Mouse (Mus musculus) MEL (cell line): ENCODE data around the gene Iqschfp. TPM values are rescaled to one million over a fixed set of nuclear protein-coding genes. Genes with fewer than 3 reads are reported as not detected.

Experiments used
- DNase-seq: peaks from one replicate; pipeline ENCODE4 v3.0.0; 2011; ENCODE audit warnings: low read depth, low spot score
- H3K27ac ChIP-seq: 2 replicates; pipeline ENCODE4 v1.5.1; 2012; ENCODE audit warnings: low read depth, mild to moderate bottlenecking, control low read depth, low read length, moderate library complexity; ENCODE audit not compliant: control insufficient read depth
- H3K27me3 ChIP-seq, 2 experiments: fragments of 150-350 bp in 1 of 2; sonication (generic) in 1 of 2; 2 replicates each; pipeline ENCODE4 v1.6.1; 2012; ENCODE audit warnings: low read length in 2 of 2, mild to moderate bottlenecking in 2 of 2, improper control_type of control experiment in 1 of 2, moderate library complexity in 1 of 2; ENCODE audit not compliant: insufficient read depth in 2 of 2, control insufficient read depth in 1 of 2
- H3K36me3 ChIP-seq, 2 experiments: 2 replicates each; pipeline ENCODE4 v1.6.1; 2012 to 2014; ENCODE audit warnings: low read length in 2 of 2, improper control_type of control experiment in 1 of 2, inconsistent platforms in 1 of 2, mild to moderate bottlenecking in 1 of 2; ENCODE audit not compliant: insufficient read depth in 2 of 2, control insufficient read depth in 1 of 2
- H3K4me1 ChIP-seq, 2 experiments: fragments of 150-350 bp in 1 of 2; sonication (generic) in 1 of 2; 2 replicates each; pipeline ENCODE4 v1.6.1; 2012; ENCODE audit warnings: low read length in 2 of 2, improper control_type of control experiment in 1 of 2, mild to moderate bottlenecking in 1 of 2; ENCODE audit not compliant: insufficient read depth in 2 of 2, control insufficient read depth in 1 of 2
- H3K4me3 ChIP-seq, 2 experiments: fragments of 150-350 bp in 1 of 2; sonication (generic) in 1 of 2; 2 replicates each; pipeline ENCODE4 v1.5.1; 2012; ENCODE audit warnings: low read depth in 2 of 2, low read length in 2 of 2, mild to moderate bottlenecking in 2 of 2, moderate library complexity in 2 of 2, control low read depth in 1 of 2, improper control_type of control experiment in 1 of 2; ENCODE audit not compliant: control insufficient read depth in 1 of 2, insufficient read depth in 1 of 2
- H3K79me2 ChIP-seq: 2 replicates; pipeline ENCODE4 v1.6.1; 2012; ENCODE audit warnings: mild to moderate bottlenecking, low read length, moderate library complexity; ENCODE audit not compliant: control insufficient read depth, poor library complexity, insufficient read depth
- H3K9ac ChIP-seq: 2 replicates; pipeline ENCODE4 v1.6.1; 2012; ENCODE audit warnings: low read depth, mild to moderate bottlenecking, control low read depth, low read length, moderate library complexity; ENCODE audit not compliant: control insufficient read depth, poor library complexity, severe bottlenecking
- H3K9me3 ChIP-seq: fragments of 150-350 bp; sonication (generic); replicated peaks from 2 replicates; pipeline ENCODE4 v1.6.1; 2012; ENCODE audit warnings: mild to moderate bottlenecking, low read length, improper control_type of control experiment, moderate library complexity; ENCODE audit not compliant: insufficient read depth
- CHD1 ChIP-seq: IDR thresholded peaks from 2 replicates; pipeline ENCODE4 v1.6.1; 2012; ENCODE audit warnings: low read depth, mild to moderate bottlenecking, inconsistent platforms, low read length, improper control_type of control experiment
- CHD2 ChIP-seq: IDR thresholded peaks from 2 replicates; pipeline ENCODE4 v1.6.1; 2011; ENCODE audit warnings: low read length, improper control_type of control experiment
- CTCF ChIP-seq, 3 experiments: IDR thresholded peaks in 2 of 3; conservative IDR thresholded peaks in 1 of 3; 2 replicates each; pipeline ENCODE4 v1.5.1; 2011 to 2012; ENCODE audit warnings: low read length in 3 of 3, low read depth in 2 of 3, mild to moderate bottlenecking in 2 of 3, improper control_type of control experiment in 1 of 3, inconsistent platforms in 1 of 3, mixed read lengths in 1 of 3, moderate library complexity in 1 of 3; ENCODE audit not compliant: control insufficient read depth in 1 of 3, insufficient read depth in 1 of 3, poor library complexity in 1 of 3, severe bottlenecking in 1 of 3
- ELF1 ChIP-seq: IDR thresholded peaks from 2 replicates; pipeline ENCODE4 v1.6.1; 2014; ENCODE audit warnings: low read depth, mild to moderate bottlenecking, inconsistent platforms, low read length, improper control_type of control experiment, moderate library complexity
- EP300 ChIP-seq, 2 experiments: IDR thresholded peaks; 2 replicates each; pipeline ENCODE4 v1.6.1; 2011; ENCODE audit warnings: improper control_type of control experiment in 2 of 2, low read length in 2 of 2, low read depth in 1 of 2, mild to moderate bottlenecking in 1 of 2
- ETS1 ChIP-seq: IDR thresholded peaks from 2 replicates; pipeline ENCODE4 v1.6.1; 2012; ENCODE audit warnings: low read depth, mild to moderate bottlenecking, inconsistent platforms, low read length, improper control_type of control experiment, moderate library complexity
- GABPA ChIP-seq: IDR thresholded peaks from 2 replicates; pipeline ENCODE4 v1.6.1; 2012; ENCODE audit warnings: low read depth, mild to moderate bottlenecking, inconsistent platforms, low read length, improper control_type of control experiment, moderate library complexity
- GATA1 ChIP-seq: IDR thresholded peaks from 2 replicates; pipeline ENCODE4 v1.6.1; 2011; ENCODE audit warnings: low read depth, low read length, improper control_type of control experiment
- HCFC1 ChIP-seq: IDR thresholded peaks from 2 replicates; pipeline ENCODE4 v1.6.1; 2012; ENCODE audit warnings: low read depth, mild to moderate bottlenecking, inconsistent platforms, low read length, improper control_type of control experiment, moderate library complexity
- MAFK ChIP-seq: IDR thresholded peaks from 2 replicates; pipeline ENCODE4 v1.6.1; 2011; ENCODE audit warnings: low read depth, mild to moderate bottlenecking, low read length, improper control_type of control experiment, borderline replicate concordance
- MAX ChIP-seq: IDR thresholded peaks from 2 replicates; pipeline ENCODE4 v1.6.1; 2011; ENCODE audit warnings: low read length, improper control_type of control experiment
- MAZ ChIP-seq: IDR thresholded peaks from 2 replicates; pipeline ENCODE4 v1.6.1; 2012; ENCODE audit warnings: low read depth, mild to moderate bottlenecking, inconsistent platforms, low read length, improper control_type of control experiment
- MEF2A ChIP-seq: IDR thresholded peaks from 2 replicates; pipeline ENCODE4 v1.6.1; 2014; ENCODE audit warnings: low read depth, mild to moderate bottlenecking, inconsistent platforms, low read length, improper control_type of control experiment; ENCODE audit not compliant: poor library complexity, insufficient replicate concordance, severe bottlenecking; ENCODE audit errors: extremely low read depth
- MYB ChIP-seq: IDR thresholded peaks from 2 replicates; pipeline ENCODE4 v1.6.1; 2011; ENCODE audit warnings: mild to moderate bottlenecking, low read depth, low read length, improper control_type of control experiment
- MYC ChIP-seq: IDR thresholded peaks from 2 replicates; pipeline ENCODE4 v1.6.1; 2011; ENCODE audit warnings: low read depth, mild to moderate bottlenecking, low read length, improper control_type of control experiment, moderate library complexity
- NRF1 ChIP-seq: IDR thresholded peaks from 2 replicates; pipeline ENCODE4 v1.6.1; 2014; ENCODE audit warnings: low read depth, mild to moderate bottlenecking, inconsistent platforms, low read length, improper control_type of control experiment, moderate library complexity; ENCODE audit not compliant: poor library complexity, insufficient read depth, severe bottlenecking
- POLR2A ChIP-seq, 2 experiments: IDR thresholded peaks; 2 replicates each; pipeline ENCODE4 v1.6.1; 2011 to 2012; ENCODE audit warnings: low read length in 2 of 2, mild to moderate bottlenecking in 2 of 2, control low read depth in 1 of 2, improper control_type of control experiment in 1 of 2, low read depth in 1 of 2, moderate library complexity in 1 of 2; ENCODE audit not compliant: control insufficient read depth in 1 of 2, insufficient read depth in 1 of 2, poor library complexity in 1 of 2
- POLR2AphosphoS2 ChIP-seq: IDR thresholded peaks from 2 replicates; pipeline ENCODE4 v1.6.1; 2011; ENCODE audit warnings: low read length, improper control_type of control experiment
- POLR2AphosphoS5 ChIP-seq: IDR thresholded peaks from 2 replicates; pipeline ENCODE4 v1.6.1; 2012; ENCODE audit warnings: low read depth, borderline replicate concordance, mild to moderate bottlenecking, inconsistent platforms, low read length, moderate library complexity, mixed read lengths
- RAD21 ChIP-seq: IDR thresholded peaks from 2 replicates; pipeline ENCODE4 v1.6.1; 2011; ENCODE audit warnings: mild to moderate bottlenecking, low read depth, low read length, improper control_type of control experiment
- RCOR1 ChIP-seq: IDR thresholded peaks from 2 replicates; pipeline ENCODE4 v1.6.1; 2012; ENCODE audit warnings: low read depth, mild to moderate bottlenecking, inconsistent platforms, low read length, improper control_type of control experiment
- UBTF ChIP-seq: IDR thresholded peaks from 2 replicates; pipeline ENCODE4 v1.6.1; 2012; ENCODE audit warnings: low read depth, mild to moderate bottlenecking, inconsistent platforms, low read length, improper control_type of control experiment, moderate library complexity, borderline replicate concordance; ENCODE audit not compliant: insufficient read depth
- ZC3H11A ChIP-seq: IDR thresholded peaks from 2 replicates; pipeline ENCODE4 v1.6.1; 2012; ENCODE audit warnings: low read depth, mild to moderate bottlenecking, inconsistent platforms, low read length, improper control_type of control experiment
- polyA plus RNA-seq, 2 experiments: library from polyadenylated mRNA; stranded (reverse) in 1 of 2; unstranded in 1 of 2; fragments of >175 nt in 1 of 2; fragments of >200 nt in 1 of 2; gene quantifications; 2 replicates each; pipeline versions ENCODE4 v1.2.1 to v1.2.4; 2012; ENCODE audit warnings: low replicate concordance in 2 of 2, low read depth in 1 of 2; ENCODE audit not compliant: insufficient read length in 2 of 2, insufficient read depth in 1 of 2, missing spikeins in 1 of 2
- total RNA-seq: library from RNA; depleted of rRNA; stranded (reverse); fragments of 300-350 nt; gene quantifications from 2 replicates; pipeline ENCODE4 v1.2.3, GENCODE M21; 2012

Iqschfp gene
- total and polyA plus RNA-seq, 3 experiments, result not detected

GRCm38 (mm10) chr3:68271881-68272280, 379.8 kb downstream of the Iqschfp start:
- Histone ChIP-seq H3K27me3 (no peaks in the 10 kb centered on the region), H3K79me2 (no peaks in the 10 kb centered on the region), H3K4me1 (no peaks in the 10 kb centered on the region), H3K4me3 (no peak overlapping the region), H3K9ac (no peak overlapping the region), H3K9me3 (no peaks in the 10 kb centered on the region), H3K36me3 (no peaks in the 10 kb centered on the region), H3K27ac (no peak overlapping the region)
- TF ChIP-seq MEF2A, result no peak
- DNase-seq, result no peak

GRCm38 (mm10) chr3:68282844-68283594, 391.0 kb downstream of the Iqschfp start:
- no peaks in the 10 kb centered on the region for H3K27me3 ChIP-seq

GRCm38 (mm10) chr3:68283595-68283991, 391.6 kb downstream of the Iqschfp start:
- Histone ChIP-seq H3K4me1 (no peaks in the 10 kb centered on the region), H3K27ac (no peak overlapping the region), H3K9ac (no peak overlapping the region), H3K79me2 (no peaks in the 10 kb centered on the region), H3K27me3 (no peaks in the 10 kb centered on the region), H3K4me3 (no peak overlapping the region), H3K9me3 (no peaks in the 10 kb centered on the region), H3K36me3 (no peaks in the 10 kb centered on the region)
- TF ChIP-seq MYC, result no peak
- TF ChIP-seq ZC3H11A, result no peak
- no peak for TF ChIP-seq RAD21
- no peak for TF ChIP-seq POLR2AphosphoS5
- TF ChIP-seq CTCF (IDR thresholded peaks at IDR 0.05 in 2 of 3, conservative IDR thresholded peaks at IDR 0.05 in 1 of 3; ENCODE audit: control insufficient read depth in 1 of 3, insufficient read depth in 1 of 3, low read depth in 2 of 3, low read length in 3 of 3, poor library complexity in 1 of 3, severe bottlenecking in 1 of 3), result no peak
- TF ChIP-seq ELF1, result no peak
- TF ChIP-seq GABPA, result no peak
- no peak for TF ChIP-seq CHD1
- TF ChIP-seq MYB, result no peak
- TF ChIP-seq POLR2AphosphoS2, result no peak
- no peak for DNase-seq

More at GRCm38 (mm10) chr3:68282844-68283594, 391.0 kb downstream of the Iqschfp start:
- Histone ChIP-seq H3K79me2 (no peaks in the 10 kb centered on the region), H3K4me3 (no peak overlapping the region), H3K27ac (no peak overlapping the region), H3K9ac (no peak overlapping the region), H3K4me1 (no peaks in the 10 kb centered on the region), H3K36me3 (no peaks in the 10 kb centered on the region), H3K9me3 (no peaks in the 10 kb centered on the region)
- DNase-seq, result no peak
- no peak for TF ChIP-seq NRF1
- no peak for TF ChIP-seq MEF2A
- no peak for TF ChIP-seq GATA1
- TF ChIP-seq POLR2A (IDR thresholded peaks at IDR 0.05; ENCODE audit: control insufficient read depth in 1 of 2, insufficient read depth in 1 of 2, low read depth in 1 of 2, low read length in 2 of 2, poor library complexity in 1 of 2), result no peak
- no peak for TF ChIP-seq MAFK
- TF ChIP-seq MAX, result no peak
- no peak for TF ChIP-seq RCOR1
- no peak for TF ChIP-seq GABPA
- TF ChIP-seq HCFC1, result no peak
- no peak for TF ChIP-seq CHD2
- TF ChIP-seq ZC3H11A, result no peak
- no peak for TF ChIP-seq MYB
- no peak for TF ChIP-seq EP300 (IDR thresholded peaks at IDR 0.05; ENCODE audit: low read depth in 1 of 2, low read length in 2 of 2)
- TF ChIP-seq UBTF, result no peak
- no peak for TF ChIP-seq ETS1
- no peak for TF ChIP-seq ELF1
- TF ChIP-seq MAZ, result no peak
